Mouse (Mus musculus): ENCODE measurements around the gene Omt2a. TPM values are rescaled to one million over a fixed set of nuclear protein-coding genes. Genes with fewer than 3 reads are reported as not detected.
"Not testable (repeated sequence)": the region's sequence is repeated elsewhere in the genome, so short reads cannot be mapped to it uniquely, and the experiment has no call there.

The Omt2a gene
- not detected in 2 replicates for total RNA-seq (2017)

GRCm38 (mm10) chr9:78314696-78315095 is at the start of gene Omt2a:
Omt2a (minus strand) TSS chr9:78314796.
- no peak for ATAC-seq (ENCODE audit: extremely low read depth, insufficient number of reproducible peaks, low FRiP score, poor library complexity, severe bottlenecking)

GRCm38 (mm10) chr9:78363374-78363773 is 48.8 kb upstream of the Omt2a start:
- ATAC-seq (ENCODE audit: extremely low read depth, insufficient number of reproducible peaks, low FRiP score, poor library complexity, severe bottlenecking) = no peak

- no peak for ATAC-seq (ENCODE audit: extremely low read depth, insufficient number of reproducible peaks, low FRiP score, poor library complexity, severe bottlenecking)
These were observed 45.9 kb upstream of the Omt2a start for GRCm38 (mm10) chr9:78360484-78360872.

- no peak for ATAC-seq (ENCODE audit: extremely low read depth, insufficient number of reproducible peaks, low FRiP score, poor library complexity, severe bottlenecking)
These were observed 45.3 kb upstream of the Omt2a start for GRCm38 (mm10) chr9:78359750-78360483.

- ATAC-seq (ENCODE audit: extremely low read depth, insufficient number of reproducible peaks, low FRiP score, poor library complexity, severe bottlenecking) = 0 out of 2 replicates have a peak, but pooled peaks have one; percentile 16
These were observed 43.5 kb upstream of the Omt2a start for GRCm38 (mm10) chr9:78358053-78358452.

GRCm38 (mm10) chr9:78355611-78356010 is 41.0 kb upstream of the Omt2a start, which contains the start of gene Gsta2:
Gsta2 (minus strand) TSS chr9:78355788.
- ATAC-seq (ENCODE audit: extremely low read depth, insufficient number of reproducible peaks, low FRiP score, poor library complexity, severe bottlenecking) = no peak

- ATAC-seq (ENCODE audit: extremely low read depth, insufficient number of reproducible peaks, low FRiP score, poor library complexity, severe bottlenecking) = no peak
These were observed 40.3 kb upstream of the Omt2a start for GRCm38 (mm10) chr9:78354665-78355578.

- no peak for ATAC-seq (ENCODE audit: extremely low read depth, insufficient number of reproducible peaks, low FRiP score, poor library complexity, severe bottlenecking)
These were observed 37.1 kb upstream of the Omt2a start for GRCm38 (mm10) chr9:78351504-78352220.

GRCm38 (mm10) chr9:78350007-78350406 is 35.4 kb upstream of the Omt2a start:
- ATAC-seq (ENCODE audit: extremely low read depth, insufficient number of reproducible peaks, low FRiP score, poor library complexity, severe bottlenecking) = not testable (repeated sequence)

- not testable (repeated sequence) for ATAC-seq (ENCODE audit: extremely low read depth, insufficient number of reproducible peaks, low FRiP score, poor library complexity, severe bottlenecking)
These were observed 34.5 kb upstream of the Omt2a start for GRCm38 (mm10) chr9:78349141-78349540.

GRCm38 (mm10) chr9:78348206-78349004 is 33.8 kb upstream of the Omt2a start:
- ATAC-seq (ENCODE audit: extremely low read depth, insufficient number of reproducible peaks, low FRiP score, poor library complexity, severe bottlenecking) = not testable (repeated sequence)

GRCm38 (mm10) chr9:78347004-78347403 is 32.4 kb upstream of the Omt2a start:
- no peak for ATAC-seq (ENCODE audit: extremely low read depth, insufficient number of reproducible peaks, low FRiP score, poor library complexity, severe bottlenecking)

GRCm38 (mm10) chr9:78345235-78345634 is 30.6 kb upstream of the Omt2a start:
- ATAC-seq (ENCODE audit: extremely low read depth, insufficient number of reproducible peaks, low FRiP score, poor library complexity, severe bottlenecking) = not testable (repeated sequence)

GRCm38 (mm10) chr9:78343055-78343454 is 28.5 kb upstream of the Omt2a start:
- not testable (repeated sequence) for ATAC-seq (ENCODE audit: extremely low read depth, insufficient number of reproducible peaks, low FRiP score, poor library complexity, severe bottlenecking)

- not testable (repeated sequence) for ATAC-seq (ENCODE audit: extremely low read depth, insufficient number of reproducible peaks, low FRiP score, poor library complexity, severe bottlenecking)
These were observed 27.9 kb upstream of the Omt2a start for GRCm38 (mm10) chr9:78342494-78342893.

GRCm38 (mm10) chr9:78340324-78340723 is 25.7 kb upstream of the Omt2a start:
- 0 out of 2 replicates have a peak, but pooled peaks have one; percentile 36 for ATAC-seq (ENCODE audit: extremely low read depth, insufficient number of reproducible peaks, low FRiP score, poor library complexity, severe bottlenecking)

GRCm38 (mm10) chr9:78337050-78337449 is 22.5 kb upstream of the Omt2a start:
- not testable (repeated sequence) for ATAC-seq (ENCODE audit: extremely low read depth, insufficient number of reproducible peaks, low FRiP score, poor library complexity, severe bottlenecking)

GRCm38 (mm10) chr9:78327289-78327688 is 12.7 kb upstream of the Omt2a start, which contains the start of gene Omt2b:
Omt2b (plus strand) TSS chr9:78327589.
- ATAC-seq (ENCODE audit: extremely low read depth, insufficient number of reproducible peaks, low FRiP score, poor library complexity, severe bottlenecking) = not testable (repeated sequence)

Measured in neutrophil, adult 5-6 weeks (primary cell).